Mouse (Mus musculus) embryonic facial prominence, embryonic 12.5 days (tissue): Measurements from ENCODE around the gene Rnf25. TPM values are rescaled to one million over a fixed set of nuclear protein-coding genes. Genes with fewer than 3 reads are reported as not detected.

ENCODE experiments used
- ATAC-seq: fragments of 200-750 bp; cut with Nextera tagmentation; 2 replicates; pipeline ENCODE4 v1.8.0; 2017; ENCODE audit not compliant: insufficient number of reproducible peaks, insufficient read depth, low FRiP score, low TSS enrichment
- H3K27ac ChIP-seq: fragments of 300-500 bp; sonication (generic); 2 replicates; pipeline ENCODE4 v1.5.1; 2016; ENCODE audit warnings: mild to moderate bottlenecking
- H3K27me3 ChIP-seq: fragments of 300-500 bp; sonication (generic); 2 replicates; pipeline ENCODE4 v1.6.1; 2016; ENCODE audit warnings: mild to moderate bottlenecking, moderate library complexity
- H3K36me3 ChIP-seq: fragments of 300-500 bp; sonication (generic); 2 replicates; pipeline ENCODE4 v1.6.1; 2016; ENCODE audit warnings: mild to moderate bottlenecking
- H3K4me1 ChIP-seq: fragments of 300-500 bp; sonication (generic); 2 replicates; pipeline ENCODE4 v1.6.1; 2016
- H3K4me2 ChIP-seq: fragments of 300-500 bp; sonication (generic); replicated peaks from 2 replicates; pipeline ENCODE4 v1.6.1; 2016; ENCODE audit warnings: mild to moderate bottlenecking, moderate library complexity
- H3K4me3 ChIP-seq: fragments of 300-500 bp; sonication (generic); 2 replicates; pipeline ENCODE4 v1.5.1; 2016; ENCODE audit warnings: mild to moderate bottlenecking
- H3K9ac ChIP-seq: fragments of 300-500 bp; sonication (generic); 2 replicates; pipeline ENCODE4 v1.6.1; 2016; ENCODE audit warnings: mild to moderate bottlenecking, moderate library complexity
- H3K9me3 ChIP-seq: fragments of 300-500 bp; sonication (generic); 2 replicates; pipeline ENCODE4 v1.6.1; 2016; ENCODE audit warnings: mild to moderate bottlenecking, moderate library complexity
- WGBS: fragments of 180-500 bp; shearing (Covaris S2); methylation state at CpG from one replicate; pipeline ENCODE4 v1.1.7; 2016; 5-methylcytosine and 5-hydroxymethylcytosine counted together
- microRNA-seq: library from miRNA; unstranded; fragments of <30 nt; microRNA quantifications from one replicate; pipeline ENCODE4, GENCODE M21; 2017
- polyA plus RNA-seq: library from polyadenylated mRNA; unstranded; fragments of >200 nt; fragmentation: Nextera tagmentation; extraction: Ambion mirVana; gene quantifications from 2 replicates; pipeline ENCODE4 v1.2.1, GENCODE M21; 2016

The Rnf25 gene
- polyA plus RNA-seq, 1 experiment from 2014 or later: 37.9 TPM

GRCm38 (mm10) chr1:74584616-74585398, 16.4 kb downstream of the Rnf25 start:
- Histone ChIP-seq H3K4me1 (peaks cover 17% of the 10 kb centered on the region), H3K4me2 (no peak overlapping the region), H3K27me3 (no peaks in the 10 kb centered on the region), H3K4me3 (no peak overlapping the region), H3K36me3 (peaks cover 12% of the 10 kb centered on the region), H3K9me3 (no peaks in the 10 kb centered on the region), H3K27ac (no peak overlapping the region), H3K9ac (no peak overlapping the region)
- ATAC-seq: no peak
- WGBS: 91% methylated on average over 3 of the region's 3 CpGs

GRCm38 (mm10) chr1:74582621-74583020, 18.6 kb downstream of the Rnf25 start:
- Histone ChIP-seq H3K4me3 (no peak overlapping the region), H3K27me3 (no peaks in the 10 kb centered on the region), H3K36me3 (peaks cover 33% of the 10 kb centered on the region), H3K27ac (no peak overlapping the region), H3K4me2 (no peak overlapping the region), H3K9ac (no peak overlapping the region), H3K9me3 (no peaks in the 10 kb centered on the region), H3K4me1 (peaks cover 11% of the 10 kb centered on the region)
- 82% methylated on average over 3 of the region's 3 CpGs for WGBS
- no peak for ATAC-seq

GRCm38 (mm10) chr1:74569739-74570719, 31.2 kb downstream of the Rnf25 start:
- H3K4me2 ChIP-seq: no peak overlapping the region
- no peak for ATAC-seq
- H3K9ac ChIP-seq: no peak overlapping the region
- H3K9me3 ChIP-seq: no peaks in the 10 kb centered on the region
- H3K27me3 ChIP-seq: no peaks in the 10 kb centered on the region
- no peak overlapping the region for H3K4me3 ChIP-seq
- peaks cover 88% of the 10 kb centered on the region for H3K36me3 ChIP-seq
- H3K4me1 ChIP-seq: no peaks in the 10 kb centered on the region
- WGBS: 92% methylated on average over 29 of the region's 29 CpGs
- H3K27ac ChIP-seq: no peak overlapping the region

GRCm38 (mm10) chr1:74565834-74566233, 35.4 kb downstream of the Rnf25 start:
- H3K4me2 ChIP-seq: no peak overlapping the region
- 93% methylated on average over 6 of the region's 6 CpGs for WGBS
- H3K4me1 ChIP-seq: no peaks in the 10 kb centered on the region
- no peak for ATAC-seq
- no peaks in the 10 kb centered on the region for H3K27me3 ChIP-seq
- no peak overlapping the region for H3K9ac ChIP-seq
- peaks cover 64% of the 10 kb centered on the region for H3K36me3 ChIP-seq
- no peaks in the 10 kb centered on the region for H3K9me3 ChIP-seq
- H3K4me3 ChIP-seq: no peak overlapping the region
- H3K27ac ChIP-seq: no peak overlapping the region

- Histone ChIP-seq H3K27me3 (no peaks in the 10 kb centered on the region), H3K4me2 (no peak overlapping the region), H3K27ac (no peak overlapping the region), H3K9me3 (no peaks in the 10 kb centered on the region), H3K36me3 (peaks cover 5% of the 10 kb centered on the region; the same call in 1 of the 2 replicates), H3K4me1 (no peaks in the 10 kb centered on the region), H3K4me3 (no peak overlapping the region), H3K9ac (no peak overlapping the region)
- 85% methylated on average over 5 of the region's 5 CpGs for WGBS
- ATAC-seq: no peak
Observed at GRCm38 (mm10) chr1:74559061-74559460, 42.1 kb downstream of the Rnf25 start.

- Histone ChIP-seq H3K27ac (no peak within 1 kb of the TSS), H3K4me2 (no peak within 1 kb of the TSS)
Observed at GRCm38 (mm10) chr1:74544184-74544583, 57.0 kb downstream of the Rnf25 start, which contains the start of gene Usp37. Gene Usp37 (minus strand): TSS chr1:74544284.

More at GRCm38 (mm10) chr1:74544184-74544583, 57.0 kb downstream of the Rnf25 start, which contains the start of gene Usp37:
- H3K9ac ChIP-seq: no peak within 1 kb of the TSS
- H3K9me3 ChIP-seq: no peaks in the 10 kb centered on the region
- no peaks in the 10 kb centered on the region for H3K36me3 ChIP-seq
- WGBS: 71% methylated on average over 4 of the region's 4 CpGs
- H3K4me1 ChIP-seq: peaks cover 9% of the 10 kb centered on the region; the same call in 1 of the 2 replicates
- H3K27me3 ChIP-seq: no peaks in the 10 kb centered on the region
- ATAC-seq: no peak
- no peak within 1 kb of the TSS for H3K4me3 ChIP-seq

Small RNAs within 50 kb of the gene (microRNA-seq; reads per million reads assigned to microRNA genes)
- not detected for gene Gm25035

Other genes starting within 250 kb of the Rnf25 start
- 0.93 and 0.98 TPM in 2 replicates for gene Catip, start 239.3 kb downstream of the Rnf25 start, polyA plus RNA-seq
- gene Slc11a1, start 226.2 kb downstream of the Rnf25 start, polyA plus RNA-seq: 4.1 and 5.0 TPM in 2 replicates
- 75.7 and 78.9 TPM in 2 replicates for gene Ctdsp1, start 209.9 kb downstream of the Rnf25 start, polyA plus RNA-seq
- gene Vil1, start 192.0 kb downstream of the Rnf25 start, polyA plus RNA-seq: 0.23 and 0.24 TPM in 2 replicates
- 70.1 and 71.5 TPM in 2 replicates for gene Cnot9, start 95.3 kb downstream of the Rnf25 start, polyA plus RNA-seq
- gene Plcd4, start 58.5 kb downstream of the Rnf25 start, polyA plus RNA-seq: 0.89 and 1.2 TPM in 2 replicates
- 39.8 and 41.7 TPM in 2 replicates for gene Usp37, start 57.1 kb downstream of the Rnf25 start, polyA plus RNA-seq
- gene Zfp142, start 13.2 kb downstream of the Rnf25 start, polyA plus RNA-seq: 9.5 and 10.5 TPM in 2 replicates
- gene Bcs1l, start 13.1 kb downstream of the Rnf25 start, polyA plus RNA-seq: 15.2 and 17.8 TPM in 2 replicates
- gene Stk36, start within 50 bp of the Rnf25 start, polyA plus RNA-seq: 13.7 and 13.9 TPM in 2 replicates
- 28.6 and 29.3 TPM in 2 replicates for gene Ttll4, start 60.3 kb upstream of the Rnf25 start, polyA plus RNA-seq
- gene Cyp27a1, start 112.2 kb upstream of the Rnf25 start, polyA plus RNA-seq: 9.1 and 10.5 TPM in 2 replicates
- 0.47 and 0.56 TPM in 2 replicates for gene Prkag3, start 147.8 kb upstream of the Rnf25 start, polyA plus RNA-seq
- 30.1 and 30.8 TPM in 2 replicates for gene Wnt6, start 170.5 kb upstream of the Rnf25 start, polyA plus RNA-seq
- 3.1 and 3.5 TPM in 2 replicates for gene Wnt10a, start 190.1 kb upstream of the Rnf25 start, polyA plus RNA-seq